Comparison of ENCODE assay signal across 25 mouse cellular contexts in the genomic region with DNA sequence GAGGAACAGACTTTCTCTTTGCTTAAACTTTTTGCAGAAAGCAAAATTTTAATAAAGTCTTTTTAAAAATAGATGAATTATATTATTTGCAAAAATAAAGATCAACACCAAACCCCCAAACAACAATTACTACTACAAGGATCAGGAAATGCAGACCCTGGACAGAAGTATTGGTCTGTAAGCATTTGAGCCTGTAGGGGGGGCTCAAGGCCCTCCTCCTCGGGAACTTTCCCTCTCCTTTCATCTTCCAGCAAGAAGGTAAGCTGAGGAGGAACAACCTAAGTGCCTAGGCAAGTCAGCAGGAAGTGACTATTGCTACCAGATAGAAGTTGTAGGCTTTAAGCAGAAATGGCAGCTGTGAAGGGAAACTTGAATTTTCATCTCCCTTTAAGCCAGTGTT.
DNase-seq lines count a peak whose midpoint lies in the region; TF ChIP-seq lines count a peak whose summit lies in the region.
"Had no signal": no experiment of that assay in that cellular context is flagged by ENCODE, and none has a peak within 500 bp of the region (broad histone marks: within the 10 kb centered on the region; RNA-seq: fewer than 3 reads in every experiment).

No protein-coding gene starts in this region.

- no peaks in the 10 kb centered on the region for H3K36me3 ChIP-seq in heart, adult 2 months (ENCODE audit: control insufficient read depth, insufficient read depth, low read length)
- H3K36me3 ChIP-seq: embryonic facial prominence, embryonic 13.5 days; forebrain, embryonic 10.5 days; hindbrain, embryonic 12.5 days; limb, embryonic 10.5 days; limb, embryonic 15.5 days; neural tube, embryonic 15.5 days had no signal

- no peak overlapping the region for H3K27ac ChIP-seq in heart, adult 2 months
- H3K27ac ChIP-seq: embryonic facial prominence, embryonic 13.5 days; forebrain, embryonic 10.5 days; hindbrain, embryonic 12.5 days; limb, embryonic 10.5 days; limb, embryonic 15.5 days; liver, embryonic 14.5 days; neural tube, embryonic 15.5 days had no signal

- TF ChIP-seq POLR2A in heart, adult 2 months (IDR thresholded peaks at IDR 0.05; ENCODE audit: insufficient read depth, low read depth, low read length): no peak

- no peak overlapping the region for H3K9ac ChIP-seq in heart, adult 2 months (ENCODE audit: low read depth, low read length)
- H3K9ac ChIP-seq: embryonic facial prominence, embryonic 13.5 days; forebrain, postnatal 0 days; hindbrain, embryonic 12.5 days; limb, embryonic 15.5 days; liver, embryonic 14.5 days; neural tube, embryonic 15.5 days had no signal

- no peak overlapping the region for H3K4me3 ChIP-seq in heart, adult 2 months
- H3K4me3 ChIP-seq: embryonic facial prominence, embryonic 13.5 days; forebrain, embryonic 10.5 days; hindbrain, embryonic 12.5 days; limb, embryonic 10.5 days; limb, embryonic 15.5 days; neural tube, embryonic 15.5 days had no signal

- no peak for TF ChIP-seq CTCF in heart, adult 2 months (IDR thresholded peaks at IDR 0.05)

- intact Hi-C loops in heart, adult 2 months (cut with DNase I): no loop called here
- intact Hi-C loops in heart, postnatal 36 days (cut with DNase I): no loop called here

- DNase-seq in kidney, postnatal 14 days: peak; percentile 0
- DNase-seq in kidney, adult 18-20 months: no peak
- peak; percentile 0 for DNase-seq in 416B (ENCODE audit: low read depth)
- DNase-seq in A20 (ENCODE audit: low read depth, low spot score): peak; percentile 19
- peak; percentile 5 for DNase-seq in ZHBTc4 (ENCODE audit: low read depth, low spot score)
- DNase-seq in neural tube, embryonic 10.5 days (ENCODE audit: extremely low spot score, low spot score): no peak
- no peak for DNase-seq in heart, adult 2 months
- DNase-seq in heart, postnatal 36 days: no peak
- DNase-seq: adrenal gland, adult 8-10 months; cerebellum, adult 8-10 months; cerebellum, postnatal 36 days; forebrain, postnatal 0 days; heart, postnatal 14 days; lung, adult 2 months; lung, postnatal 14 days; retina, postnatal 1 day; right cerebral cortex, postnatal 25 days; spleen, adult 18-20 months had no signal

- H3K27me3 ChIP-seq in heart, adult 2 months (ENCODE audit: control insufficient read depth, insufficient read depth, low read length): no peaks in the 10 kb centered on the region

- TF ChIP-seq EP300 in heart, adult 2 months (IDR thresholded peaks at IDR 0.05; ENCODE audit: insufficient read depth, low read depth, low read length): no peak

- no peaks in the 10 kb centered on the region for H3K79me2 ChIP-seq in heart, adult 2 months (replicated peaks; ENCODE audit: control insufficient read depth, insufficient read depth, low read length)

- 6% methylated on average over 1 of the region's 1 CpGs for WGBS in heart, adult 2 months

- H3K4me1 ChIP-seq in heart, adult 2 months (ENCODE audit: control insufficient read depth, insufficient read depth, low read length): no peaks in the 10 kb centered on the region
- H3K4me1 ChIP-seq: embryonic facial prominence, embryonic 13.5 days; forebrain, embryonic 10.5 days; hindbrain, embryonic 12.5 days; limb, embryonic 10.5 days; limb, embryonic 15.5 days; neural tube, embryonic 15.5 days had no signal

Comparison
In these comparisons a context has a peak if more than half of its experiments do, and no peak if none do; other contexts are left out.
1. DNase-seq: peak in kidney, postnatal 14 days (single experiment), 416B (single experiment), A20 (single experiment) and ZHBTc4 (single experiment); none in kidney, adult 18-20 months (single experiment), neural tube, embryonic 10.5 days (single experiment), heart, adult 2 months (0 of 2) and heart, postnatal 36 days (0 of 2).